Mouse (Mus musculus) layer of hippocampus, adult 11-12 months (tissue): Measurements from ENCODE around the gene Hipk1.

ENCODE experiments used
- DNase-seq: peaks from one replicate; pipeline ENCODE4 v3.0.0; 2022; ENCODE audit warnings: low spot score

Hipk1 gene

DNA sequence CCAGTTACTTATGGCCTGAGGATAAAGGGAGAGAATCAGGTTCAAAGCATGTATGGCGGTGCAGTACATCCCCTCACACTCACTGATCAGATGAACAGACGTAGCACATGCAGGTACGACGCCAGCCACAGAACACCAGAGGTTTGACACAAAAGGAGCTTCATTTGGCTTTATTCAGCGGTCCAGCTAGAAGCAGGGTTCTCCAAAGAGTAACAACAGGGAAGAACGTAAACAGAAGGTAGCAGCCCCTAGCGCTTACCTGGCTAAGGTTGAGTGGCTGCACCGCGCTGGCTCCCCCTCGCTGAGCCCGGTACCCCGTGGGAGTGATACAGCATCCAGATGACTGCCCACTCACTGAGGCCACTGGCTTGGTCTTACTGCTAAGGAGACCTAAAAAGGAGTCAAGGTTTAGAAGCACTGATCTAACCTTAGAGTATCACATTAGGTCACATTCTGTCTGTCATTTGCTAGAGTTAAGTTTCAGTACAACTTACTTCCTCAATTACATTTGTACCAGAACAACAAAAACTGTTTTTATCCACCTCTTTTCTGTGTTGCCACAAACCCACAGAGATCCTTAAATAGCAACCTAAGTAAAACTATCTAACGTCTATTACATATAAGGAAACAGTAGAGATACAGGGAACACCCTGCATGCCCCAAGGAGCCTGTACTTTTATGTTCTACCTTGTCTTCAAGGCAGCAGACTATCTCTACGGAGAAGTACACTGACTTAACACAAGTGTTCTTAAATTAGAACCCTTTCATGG lies 46.2 kb downstream of the Hipk1 start:
- DNase-seq, result no peak

DNA sequence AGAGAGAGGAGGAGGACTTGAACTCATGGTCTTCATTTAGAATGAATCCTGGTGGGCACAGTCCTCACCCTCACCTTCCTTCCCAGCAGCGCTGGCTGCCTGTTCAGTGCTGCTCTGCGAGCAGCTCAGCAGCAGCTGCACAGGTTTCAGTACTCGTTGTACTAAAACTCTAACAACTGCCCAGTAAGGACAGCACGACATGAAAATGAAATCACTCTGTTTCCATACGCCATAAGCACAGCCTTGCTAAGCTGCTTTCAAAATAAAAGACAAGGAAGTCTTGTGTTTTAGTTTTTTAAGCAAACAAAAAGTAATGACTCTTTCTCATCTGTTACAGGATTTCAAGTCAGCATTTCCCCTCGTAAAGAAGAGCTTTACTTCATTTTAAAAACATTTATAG lies 48.2 kb downstream of the Hipk1 start:
- DNase-seq, result no peak

DNA sequence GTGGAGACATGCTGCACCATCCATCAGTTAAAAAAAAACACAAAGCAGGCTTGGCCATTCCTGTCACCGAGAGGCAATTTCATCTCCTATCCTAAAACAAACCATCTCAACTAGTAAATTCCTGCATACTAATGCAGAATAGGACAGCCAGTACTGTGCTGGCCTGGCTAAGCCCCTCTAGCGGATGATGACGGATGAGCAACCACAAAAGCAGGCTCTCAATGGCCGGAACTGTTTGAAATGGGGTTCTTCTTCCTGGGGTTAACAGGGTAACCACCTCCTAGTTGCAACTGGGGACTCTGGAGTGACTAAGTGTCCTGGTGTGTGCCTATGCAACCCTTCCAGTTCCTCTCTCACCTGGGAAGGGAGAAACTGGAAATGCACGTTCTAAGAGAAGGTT lies 51.0 kb downstream of the Hipk1 start:
- DNase-seq, result no peak

DNA sequence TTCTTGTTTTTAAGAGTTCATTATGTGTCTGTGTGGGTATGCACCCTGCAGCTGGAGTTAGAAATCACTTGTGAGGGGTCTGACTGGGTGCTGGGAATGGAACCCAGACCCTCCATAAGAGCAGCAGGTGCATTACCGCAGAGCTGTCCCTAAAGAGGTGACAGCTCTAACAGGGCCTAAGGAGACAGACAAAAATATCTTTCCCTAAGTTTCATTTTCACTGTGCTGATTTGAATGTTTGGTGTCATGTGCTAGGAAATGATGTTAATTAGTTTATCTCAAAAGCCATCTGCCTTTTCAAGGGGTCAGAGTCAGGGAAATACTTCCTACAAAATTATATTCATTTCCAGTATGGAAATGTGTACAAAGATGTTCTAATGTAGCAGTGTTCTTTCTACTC lies 52.0 kb downstream of the Hipk1 start, which contains the start of gene Gm10964:
Gene Gm10964, plus strand, starts transcription at position 38 of the 400 bp plus-strand sequence.
- DNase-seq, result no peak

DNA sequence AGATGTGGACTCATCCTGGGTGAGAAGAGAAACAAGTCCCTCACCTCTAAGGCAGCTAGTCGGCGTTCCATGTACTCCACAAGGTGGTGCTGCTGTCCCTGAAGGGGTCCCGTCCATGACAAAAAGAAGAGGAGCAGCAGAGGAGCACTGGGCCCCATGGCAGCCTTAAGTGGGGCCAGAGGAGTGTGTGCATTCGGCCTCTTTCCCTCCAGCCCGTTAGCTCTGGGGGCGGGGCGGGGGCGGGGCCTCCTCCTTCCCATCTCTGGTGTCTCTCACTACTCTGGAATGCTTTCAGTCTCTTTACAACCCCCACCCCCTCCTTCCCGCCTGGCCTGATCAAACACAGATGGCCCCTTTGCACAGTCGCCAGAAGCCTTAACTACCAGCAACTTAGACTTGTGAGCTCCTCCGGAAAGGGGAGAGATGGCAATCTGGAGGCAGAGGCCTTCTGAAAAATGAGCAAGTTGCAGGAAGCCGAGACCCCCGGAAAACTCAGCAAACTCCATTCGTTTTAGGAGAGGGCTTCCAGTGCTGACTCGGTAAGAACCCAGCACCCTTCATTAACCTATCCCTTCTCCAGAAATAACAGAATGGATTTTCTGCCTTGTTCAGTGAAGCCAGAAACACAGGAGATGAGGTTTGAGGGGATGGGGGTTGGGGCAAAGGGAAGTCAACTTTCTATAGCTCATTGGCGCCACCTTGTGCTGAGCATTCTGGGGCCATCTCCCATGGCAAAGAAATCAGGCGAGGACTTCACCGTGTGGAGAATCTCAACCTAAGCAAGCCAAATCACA lies 53.4 kb downstream of the Hipk1 start, which contains the start of gene Olfml3:
Gene Olfml3, minus strand, starts transcription at position 224 of the 794 bp plus-strand sequence.
- DNase-seq, result peak; percentile 94

DNA sequence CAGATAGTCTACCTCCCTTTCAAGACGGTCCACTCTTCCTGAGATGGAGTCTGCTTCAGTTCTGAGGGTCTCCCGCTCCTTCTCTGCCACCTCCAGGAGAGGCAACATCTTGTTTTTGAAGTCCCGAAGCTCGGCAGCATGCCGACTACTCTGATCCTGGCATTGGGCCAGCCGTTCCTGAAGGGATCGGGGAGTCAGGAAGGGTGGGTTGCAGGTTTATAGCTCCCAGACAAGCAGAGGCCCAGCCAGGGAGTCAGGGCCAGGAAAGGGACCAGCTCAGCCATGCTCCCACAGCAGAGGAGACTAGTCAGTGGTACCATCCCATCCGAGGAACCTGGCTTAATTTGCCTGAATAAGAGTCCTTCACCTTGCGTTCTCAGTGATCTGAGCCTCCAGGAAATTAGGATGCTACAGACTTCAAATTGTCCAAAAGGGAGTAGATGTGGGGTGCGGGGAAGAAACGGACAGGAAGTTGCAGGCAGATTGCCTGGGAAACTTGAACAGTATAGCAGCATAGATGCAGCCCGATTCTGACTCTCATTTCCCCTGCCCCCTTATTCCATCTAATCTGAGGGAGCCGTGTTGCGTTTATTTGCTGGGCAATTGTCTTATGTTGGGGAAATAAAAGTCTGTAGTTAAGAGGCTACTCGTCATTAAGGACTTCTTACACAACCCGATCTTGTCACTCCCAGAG lies 54.2 kb downstream of the Hipk1 start:
- peak; percentile 37 for DNase-seq

DNA sequence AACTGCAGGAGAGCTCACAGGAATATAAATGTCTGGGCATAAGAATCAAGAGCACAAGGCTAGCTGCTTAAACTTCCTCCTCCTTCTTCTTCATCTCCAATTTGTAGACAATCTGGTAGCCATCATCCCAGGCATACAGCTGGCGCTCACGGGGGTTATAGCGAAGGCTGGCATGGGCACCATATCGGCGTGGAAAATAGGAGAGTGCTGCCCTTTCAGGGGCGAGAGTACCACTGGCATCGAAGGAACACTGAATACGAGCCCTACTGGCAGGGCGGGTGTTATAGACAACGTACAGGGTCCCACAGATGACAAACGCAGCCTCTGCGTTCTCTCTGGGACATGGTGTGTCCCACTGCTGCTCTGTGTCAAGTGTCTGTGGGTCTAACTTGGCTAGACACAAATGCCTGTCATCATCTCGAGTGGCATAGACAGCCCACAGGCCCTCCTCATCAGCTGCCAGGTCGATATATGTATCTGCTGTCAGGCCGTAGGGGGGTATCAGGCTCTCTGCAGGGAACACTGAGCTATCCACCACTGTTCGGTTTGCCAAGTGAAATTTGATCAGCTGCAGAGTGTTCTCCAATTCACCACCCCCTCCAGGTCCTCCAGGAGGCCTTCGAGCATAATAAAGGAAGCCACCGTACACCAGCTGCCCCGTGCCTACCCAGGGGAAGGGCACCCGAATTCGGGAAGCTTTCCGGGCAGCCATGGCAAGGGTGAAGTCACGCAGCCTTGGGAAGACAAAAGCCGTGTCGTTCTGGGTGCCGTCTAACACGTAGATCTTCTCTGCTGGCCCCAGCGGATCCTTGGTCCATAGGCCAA lies 55.4 kb downstream of the Hipk1 start:
- DNase-seq, result no peak

DNA sequence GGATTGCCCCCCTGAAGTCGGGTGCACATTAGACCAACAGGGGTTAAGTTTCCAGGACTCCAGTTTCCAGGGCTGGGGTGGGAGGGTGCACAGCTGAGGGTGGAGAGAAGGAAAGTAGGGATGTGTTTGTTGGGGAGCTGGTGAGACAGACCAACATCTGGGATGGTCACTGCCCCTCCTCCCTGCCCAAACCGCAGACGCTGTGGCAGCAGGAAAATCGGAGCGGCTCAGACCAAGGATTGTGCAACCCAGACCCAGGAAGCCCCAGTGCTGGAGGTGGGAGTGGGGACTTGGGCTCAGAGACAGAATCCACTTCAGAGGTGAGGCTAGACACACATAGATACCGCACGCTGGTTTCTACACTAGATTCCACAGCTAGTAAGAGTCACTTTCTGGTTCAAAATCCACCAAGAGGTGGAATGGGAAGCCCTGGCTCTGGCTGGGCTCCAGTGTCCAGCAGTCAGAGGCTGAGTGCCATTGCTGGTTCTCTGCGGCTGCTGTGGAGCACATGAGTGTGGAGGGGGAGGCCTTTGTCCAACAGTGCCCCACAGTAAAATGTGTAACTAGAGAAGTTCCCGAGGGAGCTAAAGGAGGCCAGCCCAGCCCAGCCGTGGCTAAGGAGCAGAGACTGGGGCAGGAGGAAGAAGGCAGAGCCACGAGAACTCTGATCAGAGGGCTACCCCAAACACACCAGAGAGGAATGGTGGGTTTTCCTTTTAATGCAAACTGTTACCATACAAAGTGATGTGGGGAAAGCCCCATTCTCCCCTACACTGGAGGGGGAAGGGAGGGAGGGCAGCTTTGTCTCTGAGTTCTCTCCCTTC lies 56.5 kb downstream of the Hipk1 start:
- peak; percentile 57 for DNase-seq

DNA sequence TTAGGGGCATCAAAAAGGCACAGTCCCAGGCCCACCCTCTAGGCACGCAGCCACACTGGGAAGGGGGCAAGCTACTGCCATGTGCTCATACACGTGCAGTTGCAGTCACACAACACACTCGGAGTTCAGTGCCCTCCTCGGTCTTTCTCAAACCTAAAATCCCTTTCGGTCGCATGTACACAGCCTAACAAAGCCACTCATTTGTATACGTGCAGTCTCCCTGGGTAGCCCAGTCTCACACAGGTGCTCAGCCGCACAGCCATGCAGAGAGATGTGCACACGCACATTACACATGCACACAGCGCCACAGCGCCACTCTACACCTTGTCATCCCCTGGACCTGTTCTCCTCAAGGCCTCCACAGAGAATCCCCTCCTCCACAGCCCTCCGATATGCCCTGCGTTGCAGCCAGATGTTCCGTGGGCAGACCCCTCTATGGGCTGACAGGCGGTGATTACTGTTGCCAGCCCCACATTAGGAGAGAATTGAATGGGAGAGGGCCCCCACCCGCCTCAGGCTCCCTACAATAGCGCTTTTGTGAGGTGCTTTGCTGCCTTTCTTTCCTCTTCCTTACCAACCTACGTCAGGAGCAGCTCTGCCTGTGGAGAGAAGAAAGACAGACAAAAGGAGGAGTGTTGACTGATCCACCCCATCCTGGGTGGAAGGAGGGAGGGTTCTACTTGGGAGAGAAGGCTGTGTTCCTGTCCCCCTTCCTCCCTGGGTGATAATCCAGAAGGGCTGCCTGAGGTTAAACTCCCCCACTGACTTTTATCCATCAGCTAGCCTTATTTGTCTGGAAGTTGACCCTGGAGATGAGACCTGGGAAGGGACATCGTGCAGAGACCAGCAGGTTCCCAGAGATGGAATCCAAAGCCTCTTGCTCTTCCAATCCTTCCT lies 57.3 kb downstream of the Hipk1 start:
- peak; percentile 62 for DNase-seq

DNA sequence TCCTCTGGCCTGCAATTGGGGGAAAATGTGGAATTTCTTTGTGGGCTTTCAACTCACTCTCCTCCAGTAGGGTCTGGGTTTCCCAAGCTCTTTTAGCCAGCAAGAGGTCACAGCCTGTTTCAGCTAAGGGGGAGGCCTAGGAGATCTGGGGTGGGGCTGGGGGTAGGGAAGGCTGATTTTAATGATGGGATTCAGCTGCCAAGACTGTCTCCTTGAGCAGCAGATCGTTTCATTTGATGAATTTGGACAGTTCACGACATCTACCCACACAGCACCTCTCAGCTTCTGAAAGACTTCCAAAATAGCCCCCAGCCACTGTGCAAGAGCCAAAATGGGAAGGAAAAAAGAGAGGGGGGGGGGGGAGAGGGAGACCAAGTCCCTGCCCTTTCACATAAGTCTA lies 58.2 kb downstream of the Hipk1 start:
- DNase-seq, result no peak

DNA sequence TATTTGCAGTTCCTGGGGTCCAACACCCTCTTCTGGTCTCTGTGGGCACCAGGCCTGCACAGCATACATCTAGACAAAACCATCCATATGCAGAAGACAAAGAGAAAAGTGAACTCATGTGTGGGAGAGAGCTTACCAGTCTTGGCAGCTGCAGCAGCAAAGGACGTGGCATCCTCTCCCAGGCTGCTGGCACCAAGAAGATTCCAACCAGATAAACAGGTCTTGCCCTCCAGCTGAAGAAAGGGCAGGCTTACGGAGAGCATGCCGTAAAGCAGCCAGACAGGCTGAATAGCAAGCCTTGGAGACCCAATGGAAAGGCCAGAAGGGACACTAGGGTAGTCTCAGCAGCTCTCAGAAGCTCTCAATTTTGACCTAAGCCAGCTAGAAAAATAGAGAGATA lies 59.2 kb downstream of the Hipk1 start:
- DNase-seq, result no peak

DNA sequence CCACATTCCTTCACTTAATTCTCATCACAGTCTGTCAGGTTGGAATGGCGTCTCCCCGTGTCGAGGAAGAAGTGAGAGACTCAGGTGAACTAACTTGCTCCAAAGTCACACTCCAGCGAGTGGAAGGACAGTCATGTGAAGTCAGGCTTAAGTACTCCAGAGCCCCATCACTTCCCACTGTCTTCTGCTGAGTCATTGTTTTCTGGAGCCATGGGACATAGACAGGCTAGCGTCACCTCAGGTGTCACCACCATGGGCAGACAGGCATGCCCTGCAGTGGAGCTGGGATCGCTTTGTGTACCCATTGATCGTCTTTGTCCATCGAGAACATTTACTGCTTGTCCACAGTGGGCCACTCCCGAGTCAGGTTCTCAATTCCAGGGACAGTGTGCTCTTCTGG lies 61.5 kb downstream of the Hipk1 start:
- DNase-seq, result no peak

DNA sequence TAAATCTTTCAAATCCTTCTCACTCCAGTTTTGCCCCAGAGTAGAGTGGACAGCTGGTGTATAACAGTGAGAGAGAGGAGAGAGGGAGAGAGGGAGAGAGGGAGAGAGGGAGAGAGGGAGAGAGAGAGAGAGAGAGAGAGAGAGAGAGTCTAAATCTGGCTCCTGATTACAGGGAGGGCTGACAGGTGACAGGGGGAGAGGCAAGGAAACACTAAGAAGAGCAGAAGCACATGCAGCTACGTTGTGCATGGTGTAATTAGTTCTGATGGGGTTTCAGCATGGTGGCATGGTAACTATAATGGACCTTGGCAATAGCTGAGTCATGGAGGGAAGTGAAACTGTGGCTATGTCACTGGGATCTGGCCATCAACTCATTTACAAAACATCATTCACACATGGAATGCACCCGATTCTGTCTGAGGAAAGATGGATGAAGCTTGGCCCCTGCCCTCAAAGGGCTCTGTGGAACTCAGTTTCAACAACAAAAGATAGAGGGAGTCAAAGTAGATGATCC lies 63.5 kb downstream of the Hipk1 start:
- DNase-seq, result no peak

DNA sequence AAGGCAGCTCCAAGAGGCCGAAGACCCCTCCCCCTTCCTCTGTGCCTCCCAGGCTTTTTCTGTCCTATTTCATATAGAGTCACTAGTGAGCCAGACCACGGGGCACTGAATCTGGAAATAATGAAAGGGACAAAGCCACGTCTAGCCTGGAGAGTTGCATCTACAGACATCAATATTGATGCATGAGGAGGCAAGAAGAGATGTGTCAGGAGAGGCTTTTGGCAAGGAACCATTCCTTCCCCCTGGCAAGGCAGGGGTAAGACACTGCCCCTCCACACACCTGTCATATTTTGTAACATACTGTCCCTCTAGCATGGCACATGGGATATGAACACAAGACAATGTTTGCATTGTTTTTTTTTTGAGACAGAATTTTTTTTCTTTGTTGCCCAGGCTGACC lies 64.7 kb downstream of the Hipk1 start:
- DNase-seq, result no peak

DNA sequence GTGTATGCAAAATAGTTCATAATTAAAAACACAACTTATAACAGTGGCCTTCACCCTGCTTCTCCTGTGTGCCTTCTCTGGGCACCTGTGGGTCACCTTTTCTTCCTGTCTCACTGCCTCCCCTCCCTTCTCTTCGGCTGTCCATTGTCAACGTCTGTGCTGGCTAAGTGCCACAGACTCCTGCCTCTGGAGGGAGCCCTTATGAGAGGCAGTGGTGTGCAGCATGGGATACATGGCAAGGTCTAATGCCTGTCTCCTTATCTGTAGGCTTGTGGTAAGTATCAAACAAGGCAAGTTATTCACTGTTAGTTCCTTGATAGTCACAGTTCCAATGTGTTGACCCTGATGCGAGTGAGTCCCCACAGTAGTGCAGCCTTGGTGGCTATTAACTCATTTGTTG lies 67.2 kb downstream of the Hipk1 start:
- no peak for DNase-seq

DNA sequence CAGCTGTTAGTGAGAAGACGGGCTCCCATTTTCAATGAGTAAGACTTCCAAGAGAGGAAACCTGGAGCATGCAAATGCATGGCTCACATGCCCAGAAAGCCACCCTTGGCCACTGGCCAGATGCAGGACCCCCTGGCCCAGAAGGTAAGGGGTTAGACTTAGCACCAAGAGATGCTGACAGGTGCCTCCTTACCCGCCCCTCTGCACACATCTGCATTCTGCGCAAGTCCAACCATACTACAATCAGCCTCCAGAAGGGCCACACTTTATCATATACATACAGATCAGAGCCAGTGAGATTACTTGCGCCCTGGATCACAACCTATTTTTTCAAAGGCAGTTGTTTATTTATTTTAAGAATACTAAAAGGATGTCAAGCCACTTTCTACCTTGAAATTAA lies 72.6 kb downstream of the Hipk1 start:
- no peak for DNase-seq

DNA sequence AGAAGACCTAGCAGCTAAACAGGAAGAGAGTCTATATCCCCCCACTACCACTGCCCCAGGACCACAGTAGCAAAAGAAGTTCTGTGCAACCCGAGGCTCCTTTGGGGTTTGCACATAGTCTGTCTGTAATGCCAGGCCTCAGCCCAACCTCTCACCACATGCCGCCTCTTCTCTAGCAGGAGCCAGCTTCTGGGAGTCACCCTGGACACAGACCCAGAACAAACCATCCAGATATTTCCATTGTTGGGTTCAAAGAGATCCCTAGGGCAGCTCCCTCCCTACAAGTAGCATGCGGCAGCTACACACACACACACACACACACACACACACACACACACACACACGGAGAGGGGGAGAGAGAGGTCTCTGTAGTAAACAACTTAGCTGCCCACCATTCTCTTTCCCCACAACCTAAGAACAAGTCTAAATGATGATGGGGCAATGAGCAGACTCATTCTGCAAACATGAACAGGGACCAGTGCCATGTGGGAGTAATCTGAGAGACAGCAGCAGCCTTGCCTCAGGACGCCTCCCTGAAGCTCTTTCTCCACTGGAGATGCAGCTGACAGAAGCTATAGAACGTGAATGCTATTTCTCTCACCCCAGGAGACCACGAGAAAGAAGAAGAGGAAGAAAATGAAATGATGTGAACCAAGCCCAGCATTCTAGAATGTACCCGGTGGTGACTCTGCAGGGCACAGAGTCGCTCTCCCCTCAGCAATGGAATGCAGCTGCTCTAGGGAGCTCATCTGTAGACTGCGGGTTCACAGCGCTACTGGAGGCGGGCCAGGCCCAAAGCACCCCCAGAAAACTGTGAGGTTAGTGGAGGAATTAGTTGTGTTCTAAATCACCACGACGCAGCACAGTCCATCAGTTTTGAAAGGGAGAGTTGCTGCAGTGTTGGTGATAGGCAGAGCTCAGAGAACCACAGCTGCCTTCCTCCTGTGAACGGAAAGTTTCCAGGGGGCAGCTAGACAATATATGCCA lies 74.3 kb downstream of the Hipk1 start:
- no peak for DNase-seq
